Mouse (Mus musculus) heart, postnatal 0 days (tissue): Measurements from ENCODE around the gene BC048403.

Experiments used
- CTCF ChIP-seq: IDR thresholded peaks from 2 replicates; pipeline ENCODE4 v1.5.1; 2016; ENCODE audit warnings: antibody characterized with exemption, control low read depth, low read depth
- EP300 ChIP-seq: IDR thresholded peaks from 2 replicates; pipeline ENCODE4 v1.6.1; 2016; ENCODE audit warnings: antibody characterized with exemption, low read depth

- TF ChIP-seq CTCF (no peak), EP300 (no peak)
Observed at GRCm38 (mm10) chr10:121739548-121740505, at the start of gene BC048403.
